Mouse (Mus musculus) MEL (cell line): ENCODE data around the gene Zfp3. TPM values are rescaled to one million over a fixed set of nuclear protein-coding genes. Genes with fewer than 3 reads are reported as not detected.

Experiments
- DNase-seq: peaks from one replicate; pipeline ENCODE4 v3.0.0; 2011; ENCODE audit warnings: low read depth, low spot score
- H3K27ac ChIP-seq: 2 replicates; pipeline ENCODE4 v1.5.1; 2012; ENCODE audit warnings: low read depth, mild to moderate bottlenecking, control low read depth, low read length, moderate library complexity; ENCODE audit not compliant: control insufficient read depth
- H3K27me3 ChIP-seq, 2 experiments: fragments of 150-350 bp in 1 of 2; sonication (generic) in 1 of 2; 2 replicates each; pipeline ENCODE4 v1.6.1; 2012; ENCODE audit warnings: low read length in 2 of 2, mild to moderate bottlenecking in 2 of 2, improper control_type of control experiment in 1 of 2, moderate library complexity in 1 of 2; ENCODE audit not compliant: insufficient read depth in 2 of 2, control insufficient read depth in 1 of 2
- H3K36me3 ChIP-seq, 2 experiments: 2 replicates each; pipeline ENCODE4 v1.6.1; 2012 to 2014; ENCODE audit warnings: low read length in 2 of 2, improper control_type of control experiment in 1 of 2, inconsistent platforms in 1 of 2, mild to moderate bottlenecking in 1 of 2; ENCODE audit not compliant: insufficient read depth in 2 of 2, control insufficient read depth in 1 of 2
- H3K4me1 ChIP-seq, 2 experiments: fragments of 150-350 bp in 1 of 2; sonication (generic) in 1 of 2; 2 replicates each; pipeline ENCODE4 v1.6.1; 2012; ENCODE audit warnings: low read length in 2 of 2, improper control_type of control experiment in 1 of 2, mild to moderate bottlenecking in 1 of 2; ENCODE audit not compliant: insufficient read depth in 2 of 2, control insufficient read depth in 1 of 2
- H3K4me3 ChIP-seq, 2 experiments: fragments of 150-350 bp in 1 of 2; sonication (generic) in 1 of 2; 2 replicates each; pipeline ENCODE4 v1.5.1; 2012; ENCODE audit warnings: low read depth in 2 of 2, low read length in 2 of 2, mild to moderate bottlenecking in 2 of 2, moderate library complexity in 2 of 2, control low read depth in 1 of 2, improper control_type of control experiment in 1 of 2; ENCODE audit not compliant: control insufficient read depth in 1 of 2, insufficient read depth in 1 of 2
- H3K79me2 ChIP-seq: 2 replicates; pipeline ENCODE4 v1.6.1; 2012; ENCODE audit warnings: mild to moderate bottlenecking, low read length, moderate library complexity; ENCODE audit not compliant: control insufficient read depth, poor library complexity, insufficient read depth
- H3K9ac ChIP-seq: 2 replicates; pipeline ENCODE4 v1.6.1; 2012; ENCODE audit warnings: low read depth, mild to moderate bottlenecking, control low read depth, low read length, moderate library complexity; ENCODE audit not compliant: control insufficient read depth, poor library complexity, severe bottlenecking
- H3K9me3 ChIP-seq: fragments of 150-350 bp; sonication (generic); replicated peaks from 2 replicates; pipeline ENCODE4 v1.6.1; 2012; ENCODE audit warnings: mild to moderate bottlenecking, low read length, improper control_type of control experiment, moderate library complexity; ENCODE audit not compliant: insufficient read depth
- CHD1 ChIP-seq: IDR thresholded peaks from 2 replicates; pipeline ENCODE4 v1.6.1; 2012; ENCODE audit warnings: low read depth, mild to moderate bottlenecking, inconsistent platforms, low read length, improper control_type of control experiment
- EP300 ChIP-seq, 2 experiments: IDR thresholded peaks; 2 replicates each; pipeline ENCODE4 v1.6.1; 2011; ENCODE audit warnings: improper control_type of control experiment in 2 of 2, low read length in 2 of 2, low read depth in 1 of 2, mild to moderate bottlenecking in 1 of 2
- GATA1 ChIP-seq: IDR thresholded peaks from 2 replicates; pipeline ENCODE4 v1.6.1; 2011; ENCODE audit warnings: low read depth, low read length, improper control_type of control experiment
- HCFC1 ChIP-seq: IDR thresholded peaks from 2 replicates; pipeline ENCODE4 v1.6.1; 2012; ENCODE audit warnings: low read depth, mild to moderate bottlenecking, inconsistent platforms, low read length, improper control_type of control experiment, moderate library complexity
- MAFK ChIP-seq: IDR thresholded peaks from 2 replicates; pipeline ENCODE4 v1.6.1; 2011; ENCODE audit warnings: low read depth, mild to moderate bottlenecking, low read length, improper control_type of control experiment, borderline replicate concordance
- MAZ ChIP-seq: IDR thresholded peaks from 2 replicates; pipeline ENCODE4 v1.6.1; 2012; ENCODE audit warnings: low read depth, mild to moderate bottlenecking, inconsistent platforms, low read length, improper control_type of control experiment
- MEF2A ChIP-seq: IDR thresholded peaks from 2 replicates; pipeline ENCODE4 v1.6.1; 2014; ENCODE audit warnings: low read depth, mild to moderate bottlenecking, inconsistent platforms, low read length, improper control_type of control experiment; ENCODE audit not compliant: poor library complexity, insufficient replicate concordance, severe bottlenecking; ENCODE audit errors: extremely low read depth
- MXI1 ChIP-seq: IDR thresholded peaks from 2 replicates; pipeline ENCODE4 v1.6.1; 2011; ENCODE audit warnings: mild to moderate bottlenecking, low read depth, low read length, improper control_type of control experiment
- MYC ChIP-seq: IDR thresholded peaks from 2 replicates; pipeline ENCODE4 v1.6.1; 2011; ENCODE audit warnings: low read depth, mild to moderate bottlenecking, low read length, improper control_type of control experiment, moderate library complexity
- POLR2A ChIP-seq, 2 experiments: IDR thresholded peaks; 2 replicates each; pipeline ENCODE4 v1.6.1; 2011 to 2012; ENCODE audit warnings: low read length in 2 of 2, mild to moderate bottlenecking in 2 of 2, control low read depth in 1 of 2, improper control_type of control experiment in 1 of 2, low read depth in 1 of 2, moderate library complexity in 1 of 2; ENCODE audit not compliant: control insufficient read depth in 1 of 2, insufficient read depth in 1 of 2, poor library complexity in 1 of 2
- POLR2AphosphoS5 ChIP-seq: IDR thresholded peaks from 2 replicates; pipeline ENCODE4 v1.6.1; 2012; ENCODE audit warnings: low read depth, borderline replicate concordance, mild to moderate bottlenecking, inconsistent platforms, low read length, moderate library complexity, mixed read lengths
- RCOR1 ChIP-seq: IDR thresholded peaks from 2 replicates; pipeline ENCODE4 v1.6.1; 2012; ENCODE audit warnings: low read depth, mild to moderate bottlenecking, inconsistent platforms, low read length, improper control_type of control experiment
- TBP ChIP-seq: IDR thresholded peaks from 2 replicates; pipeline ENCODE4 v1.8.0; 2011; ENCODE audit warnings: low read depth, low read length, improper control_type of control experiment
- TCF12 ChIP-seq: IDR thresholded peaks from 2 replicates; pipeline ENCODE4 v1.6.1; 2014; ENCODE audit warnings: low read depth, mild to moderate bottlenecking, inconsistent platforms, low read length, improper control_type of control experiment, moderate library complexity
- UBTF ChIP-seq: IDR thresholded peaks from 2 replicates; pipeline ENCODE4 v1.6.1; 2012; ENCODE audit warnings: low read depth, mild to moderate bottlenecking, inconsistent platforms, low read length, improper control_type of control experiment, moderate library complexity, borderline replicate concordance; ENCODE audit not compliant: insufficient read depth
- polyA plus RNA-seq, 2 experiments: library from polyadenylated mRNA; stranded (reverse) in 1 of 2; unstranded in 1 of 2; fragments of >175 nt in 1 of 2; fragments of >200 nt in 1 of 2; gene quantifications; 2 replicates each; pipeline versions ENCODE4 v1.2.1 to v1.2.4; 2012; ENCODE audit warnings: low replicate concordance in 2 of 2, low read depth in 1 of 2; ENCODE audit not compliant: insufficient read length in 2 of 2, insufficient read depth in 1 of 2, missing spikeins in 1 of 2
- total RNA-seq: library from RNA; depleted of rRNA; stranded (reverse); fragments of 300-350 nt; gene quantifications from 2 replicates; pipeline ENCODE4 v1.2.3, GENCODE M21; 2012

Zfp3 gene
- total and polyA plus RNA-seq, 3 experiments: 1.5 to 1.9 TPM; not detected in 1

- no peak for DNase-seq
- no peak overlapping the region for H3K27ac ChIP-seq
- no peaks in the 10 kb centered on the region for H3K79me2 ChIP-seq
- peaks cover 13 to 16% of the 10 kb centered on the region in 2 experiments for H3K27me3 ChIP-seq
- peaks cover 0 to 2% of the 10 kb centered on the region in 2 experiments; a peak in 2 of 4 replicates for H3K36me3 ChIP-seq
- 0 out of 4 replicates have a peak, but pooled peaks cover 0 to 9% of the 10 kb centered on the region in 2 experiments for H3K4me1 ChIP-seq
- no peaks in the 10 kb centered on the region for H3K9me3 ChIP-seq
- TF ChIP-seq EP300 (IDR thresholded peaks at IDR 0.05; ENCODE audit: low read depth in 1 of 2, low read length in 2 of 2): no peak
- TF ChIP-seq RCOR1: no peak
- no peak for TF ChIP-seq MEF2A
- no peak for TF ChIP-seq HCFC1
- TF ChIP-seq POLR2A (IDR thresholded peaks at IDR 0.05; ENCODE audit: control insufficient read depth in 1 of 2, insufficient read depth in 1 of 2, low read depth in 1 of 2, low read length in 2 of 2, poor library complexity in 1 of 2): no peak
- no peak for TF ChIP-seq TCF12
- TF ChIP-seq, all 39 proteins: peak for 0
- Histone ChIP-seq H3K4me3 (no peak overlapping the region), H3K9ac (no peak overlapping the region)
Observed at GRCm38 (mm10) chr11:70811041-70811440, 47.0 kb downstream of the Zfp3 start.

- no peak for TF ChIP-seq CHD1
- no peak for TF ChIP-seq GATA1
- TF ChIP-seq MAFK: no peak
- no peak for TF ChIP-seq POLR2AphosphoS5
- TF ChIP-seq EP300 (IDR thresholded peaks at IDR 0.05; ENCODE audit: low read depth in 1 of 2, low read length in 2 of 2): no peak
- TF ChIP-seq UBTF: no peak
- TF ChIP-seq MEF2A: no peak
- TF ChIP-seq TCF12: no peak
- TF ChIP-seq MXI1: no peak
- TF ChIP-seq TBP: no peak
- TF ChIP-seq MAZ: no peak
- TF ChIP-seq MYC: no peak
- no peak overlapping the region for H3K27ac ChIP-seq
- H3K36me3 ChIP-seq: peaks cover 0 to 2% of the 10 kb centered on the region in 2 experiments; a peak in 2 of 4 replicates
- no peak overlapping the region for H3K4me3 ChIP-seq
- no peak for DNase-seq
- H3K27me3 ChIP-seq: peaks cover 11 to 16% of the 10 kb centered on the region in 2 experiments
- no peaks in the 10 kb centered on the region for H3K9me3 ChIP-seq
- 0 out of 4 replicates have a peak, but pooled peaks cover 0 to 9% of the 10 kb centered on the region in 2 experiments for H3K4me1 ChIP-seq
- H3K9ac ChIP-seq: no peak overlapping the region
- no peaks in the 10 kb centered on the region for H3K79me2 ChIP-seq
Observed at GRCm38 (mm10) chr11:70811471-70812240, 47.6 kb downstream of the Zfp3 start.
